ENCODE assay signal across 8 mouse cellular contexts in genomic region chr1:93635091-93635579, GRCm38 (mm10). TPM values are rescaled to one million over a fixed set of nuclear protein-coding genes. Genes with fewer than 3 reads are reported as not detected.
A peak's percentile ranks its signal among the peaks of the same experiment; 100 is the strongest.
DNase-seq lines count a peak whose midpoint lies in the region; ATAC-seq and TF ChIP-seq lines count a peak whose summit lies in the region.

No protein-coding gene starts in this region.

- peak overlapping the region; percentile 76 for H3K27ac ChIP-seq in kidney, adult 2 months (ENCODE audit: insufficient read depth, low read depth, low read length)
- H3K27ac ChIP-seq in embryonic facial prominence, embryonic 13.5 days, result peak overlapping the region; percentile 65
- H3K27ac ChIP-seq in hindbrain, embryonic 16.5 days (ENCODE audit: low read depth, low read length), result peak overlapping the region; percentile 81
- H3K27ac ChIP-seq in liver, embryonic 16.5 days (ENCODE audit: low read length), result peak overlapping the region; percentile 89
- H3K27ac ChIP-seq in neural tube, embryonic 13.5 days (replicated peaks), result peak overlapping the region; percentile 93

- no peaks in the 10 kb centered on the region for H3K27me3 ChIP-seq in kidney, adult 2 months (replicated peaks; ENCODE audit: control insufficient read depth, insufficient read depth, low read length)
- H3K27me3 ChIP-seq in G1E (ENCODE audit: insufficient read depth, low read length), result no peaks in the 10 kb centered on the region
- H3K27me3 ChIP-seq in embryonic facial prominence, embryonic 13.5 days, result no peaks in the 10 kb centered on the region
- H3K27me3 ChIP-seq in hindbrain, embryonic 16.5 days (replicated peaks; ENCODE audit: control insufficient read depth, insufficient read depth, low read length), result no peaks in the 10 kb centered on the region
- H3K27me3 ChIP-seq in liver, embryonic 16.5 days (ENCODE audit: control insufficient read depth, insufficient read depth, low read depth, low read length), result no peaks in the 10 kb centered on the region
- H3K27me3 ChIP-seq in neural tube, embryonic 13.5 days, result no peaks in the 10 kb centered on the region

- TF ChIP-seq CTCF in kidney, adult 2 months (conservative IDR thresholded peaks at IDR 0.05; ENCODE audit: insufficient read depth, insufficient read length, low read depth, low read length), result no peak
- TF ChIP-seq CTCF in G1E (IDR thresholded peaks at IDR 0.05; ENCODE audit: low read depth, low read length), result no peak

- under 1% methylated on average over 58 of the region's 58 CpGs for WGBS in kidney, adult 2 months
- under 1% methylated on average over 51 of the region's 58 CpGs for WGBS in embryonic facial prominence, embryonic 13.5 days
- under 1% methylated on average over 47 of the region's 58 CpGs for WGBS in hindbrain, embryonic 16.5 days
- WGBS in liver, embryonic 16.5 days (ENCODE audit: insufficient replicate concordance), result 0% methylated on average over 58 of the region's 58 CpGs
- WGBS in neural tube, embryonic 13.5 days, result under 1% methylated on average over 51 of the region's 58 CpGs

- no peaks in the 10 kb centered on the region for H3K9me3 ChIP-seq in G1E (replicated peaks)
- H3K9me3 ChIP-seq in embryonic facial prominence, embryonic 13.5 days, result no peaks in the 10 kb centered on the region
- H3K9me3 ChIP-seq in hindbrain, embryonic 16.5 days (ENCODE audit: control insufficient read depth, low read length), result no peaks in the 10 kb centered on the region
- H3K9me3 ChIP-seq in liver, embryonic 16.5 days (replicated peaks; ENCODE audit: control insufficient read depth, low read length), result no peaks in the 10 kb centered on the region
- no peaks in the 10 kb centered on the region for H3K9me3 ChIP-seq in neural tube, embryonic 13.5 days

- no peaks in the 10 kb centered on the region for H3K36me3 ChIP-seq in kidney, adult 2 months (ENCODE audit: control insufficient read depth, insufficient read depth, low read length)
- H3K36me3 ChIP-seq in G1E (replicated peaks), result peaks cover 32% of the 10 kb centered on the region
- peaks cover 19% of the 10 kb centered on the region; the same call in 1 of the 2 replicates for H3K36me3 ChIP-seq in embryonic facial prominence, embryonic 13.5 days
- H3K36me3 ChIP-seq in hindbrain, embryonic 16.5 days (ENCODE audit: control insufficient read depth, insufficient read depth, low read length), result no peaks in the 10 kb centered on the region
- no peaks in the 10 kb centered on the region for H3K36me3 ChIP-seq in liver, embryonic 16.5 days (ENCODE audit: control insufficient read depth, insufficient read depth)
- H3K36me3 ChIP-seq in neural tube, embryonic 13.5 days, result peaks cover 22% of the 10 kb centered on the region; the same call in 1 of the 2 replicates

- H3K4me2 ChIP-seq in embryonic facial prominence, embryonic 13.5 days, result peak overlapping the region; percentile 88
- H3K4me2 ChIP-seq in hindbrain, embryonic 16.5 days (ENCODE audit: low read length), result peak overlapping the region; percentile 53
- peak overlapping the region; percentile 96 for H3K4me2 ChIP-seq in liver, embryonic 16.5 days (ENCODE audit: low read depth, low read length)
- peak overlapping the region; percentile 90 for H3K4me2 ChIP-seq in neural tube, embryonic 13.5 days

- H3K9ac ChIP-seq in embryonic facial prominence, embryonic 13.5 days, result peak overlapping the region; percentile 89
- H3K9ac ChIP-seq in hindbrain, embryonic 16.5 days (ENCODE audit: low read depth, low read length), result peak overlapping the region; percentile 84
- peak overlapping the region; percentile 96 for H3K9ac ChIP-seq in liver, embryonic 16.5 days (ENCODE audit: low read depth, low read length)
- H3K9ac ChIP-seq in neural tube, embryonic 13.5 days, result peak overlapping the region; percentile 96

- ATAC-seq in G1E (ENCODE audit: extremely low read depth, insufficient number of reproducible peaks, low FRiP score, poor library complexity, severe bottlenecking), result 0 out of 2 replicates have a peak, but pooled peaks have one; percentile 2
- ATAC-seq in embryonic facial prominence, embryonic 13.5 days (ENCODE audit: insufficient number of reproducible peaks, insufficient read depth, low FRiP score, low TSS enrichment, low read depth), result peak; percentile 15
- peak; percentile 5 for ATAC-seq in hindbrain, embryonic 16.5 days
- ATAC-seq in liver, embryonic 16.5 days (ENCODE audit: low read depth), result peak; percentile 35
- no peak; the same call in none of the 2 replicates for ATAC-seq in neural tube, embryonic 13.5 days (ENCODE audit: low read depth)
- ATAC-seq in monocyte, adult 5-6 weeks (replicated peaks; ENCODE audit: insufficient number of reproducible peaks, low FRiP score, low TSS enrichment, poor library complexity, severe bottlenecking), result no peak

- no peak for TF ChIP-seq POLR2A in kidney, adult 2 months (IDR thresholded peaks at IDR 0.05; ENCODE audit: low read depth, low read length)

- peak overlapping the region; percentile 75 for H3K4me3 ChIP-seq in kidney, adult 2 months (ENCODE audit: insufficient read depth, low read depth, low read length)
- H3K4me3 ChIP-seq in G1E (ENCODE audit: low read depth, low read length), result peak overlapping the region; percentile 91
- peak overlapping the region; percentile 94 for H3K4me3 ChIP-seq in embryonic facial prominence, embryonic 13.5 days
- peak overlapping the region; percentile 65 for H3K4me3 ChIP-seq in hindbrain, embryonic 16.5 days (ENCODE audit: low read length)
- peak overlapping the region; percentile 98 for H3K4me3 ChIP-seq in liver, embryonic 16.5 days (ENCODE audit: low read depth, low read length)
- peak overlapping the region; percentile 97 for H3K4me3 ChIP-seq in neural tube, embryonic 13.5 days

- peaks cover 5% of the 10 kb centered on the region; the same call in 1 of the 2 replicates for H3K4me1 ChIP-seq in kidney, adult 2 months (ENCODE audit: control insufficient read depth, insufficient read depth, low read length)
- H3K4me1 ChIP-seq in G1E (ENCODE audit: insufficient read depth, low read depth, low read length), result peaks cover 42% of the 10 kb centered on the region
- H3K4me1 ChIP-seq in embryonic facial prominence, embryonic 13.5 days, result peaks cover 17% of the 10 kb centered on the region
- H3K4me1 ChIP-seq in hindbrain, embryonic 16.5 days (ENCODE audit: control insufficient read depth, insufficient read depth, low read depth, low read length), result peaks cover 17% of the 10 kb centered on the region
- H3K4me1 ChIP-seq in liver, embryonic 16.5 days (ENCODE audit: control insufficient read depth, low read depth, low read length), result peaks cover 29% of the 10 kb centered on the region
- peaks cover 30% of the 10 kb centered on the region for H3K4me1 ChIP-seq in neural tube, embryonic 13.5 days (replicated peaks)

- peak; percentile 67 for DNase-seq in kidney, adult 2 months
- DNase-seq in kidney, adult 11 months, result no peak
- peak; percentile 56 for DNase-seq in G1E (ENCODE audit: low spot score)

RNA-seq across cellular contexts. Expression of gene Stk25, which starts 23.3 kb away (rescaled TPM):
- polyA plus RNA-seq in kidney, adult 2 months (2012; rRNA removed), result 102 and 103 TPM in 2 replicates
- 102 and 116 TPM in 2 replicates for total RNA-seq in G1E (2014; fragmentation: Nextera tagmentation)
- total RNA-seq in G1E (2017), result 64.8 and 72.8 TPM in 2 replicates
- 19.6 and 23.4 TPM in 2 replicates for polyA plus RNA-seq in G1E (2012)
- 171 and 196 TPM in 2 replicates for polyA plus RNA-seq in embryonic facial prominence, embryonic 13.5 days (2015; fragmentation: Nextera tagmentation; extraction: Ambion mirVana)
- polyA plus RNA-seq in hindbrain, embryonic 16.5 days (2015; fragmentation: Nextera tagmentation; extraction: Ambion mirVana), result 347 and 377 TPM in 2 replicates
- 42.7 and 48.1 TPM in 2 replicates for polyA plus RNA-seq in liver, embryonic 16.5 days (2015; fragmentation: Nextera tagmentation; extraction: Ambion mirVana)
- 305 and 310 TPM in 2 replicates for polyA plus RNA-seq in neural tube, embryonic 13.5 days (2015; fragmentation: Nextera tagmentation; extraction: Ambion mirVana)
- 26.7 to 48.0 TPM (median 46.0 TPM) in 3 replicates for total RNA-seq in monocyte, adult 5-6 weeks (2017)

RNA-seq across cellular contexts. Expression of gene Bok, which starts 50.3 kb away (rescaled TPM):
- polyA plus RNA-seq in kidney, adult 2 months (2012; rRNA removed), result 55.9 and 62.3 TPM in 2 replicates
- total RNA-seq in G1E (2014; fragmentation: Nextera tagmentation) (not detected in 2 replicates), G1E (2017) (0.41 TPM in 1 of 2 replicates, not detected in the other)
- not detected in 2 replicates for polyA plus RNA-seq in G1E (2012)
- 43.3 and 48.2 TPM in 2 replicates for polyA plus RNA-seq in embryonic facial prominence, embryonic 13.5 days (2015; fragmentation: Nextera tagmentation; extraction: Ambion mirVana)
- polyA plus RNA-seq in hindbrain, embryonic 16.5 days (2015; fragmentation: Nextera tagmentation; extraction: Ambion mirVana), result 102 and 109 TPM in 2 replicates
- 4.2 and 5.3 TPM in 2 replicates for polyA plus RNA-seq in liver, embryonic 16.5 days (2015; fragmentation: Nextera tagmentation; extraction: Ambion mirVana)
- polyA plus RNA-seq in neural tube, embryonic 13.5 days (2015; fragmentation: Nextera tagmentation; extraction: Ambion mirVana), result 58.2 and 62.0 TPM in 2 replicates
- not detected in 3 replicates for total RNA-seq in monocyte, adult 5-6 weeks (2017)

Comparison
In these comparisons a context has a peak if more than half of its experiments do, and no peak if none do; other contexts are left out.
1. ATAC-seq: peak in G1E (single experiment), embryonic facial prominence, embryonic 13.5 days (single experiment), hindbrain, embryonic 16.5 days (single experiment) and liver, embryonic 16.5 days (single experiment); none in neural tube, embryonic 13.5 days (single experiment) and monocyte, adult 5-6 weeks (single experiment).
2. Peak in every context shown above with its lines, with median percentiles within 50 percentile points of each other: H3K27ac ChIP-seq, H3K4me3 ChIP-seq, H3K4me2 ChIP-seq and H3K9ac ChIP-seq.